Mouse (Mus musculus) CD4-positive, CD25-positive, alpha-beta regulatory T cell (primary cell): Measurements from ENCODE around the gene Bbs1. TPM values are rescaled to one million over a fixed set of nuclear protein-coding genes. Genes with fewer than 3 reads are reported as not detected.

Source experiments
- polyA plus RNA-seq: library from polyadenylated mRNA; unstranded; fragments of 100-300 nt; shearing (Covaris generic); gene quantifications from one replicate; pipeline ENCODE4 v1.2.1, GENCODE M21; 2017

The Bbs1 gene
- 0.79 TPM for polyA plus RNA-seq

GRCm38 (mm10) chr19:4905979-4906794 lies at the start of gene Bbs1:
Gene Bbs1 (minus strand): TSS chr19:4906628.

GRCm38 (mm10) chr19:4942551-4943252 lies 36.3 kb upstream of the Bbs1 start, which contains the start of gene Peli3:
Gene Peli3 (minus strand): TSS chr19:4943127.

GRCm38 (mm10) chr19:4927904-4928531 lies 21.6 kb upstream of the Bbs1 start, which contains the start of gene Dpp3:
Gene Dpp3 (minus strand): TSS chr19:4928287.

GRCm38 (mm10) chr19:4878405-4879323 lies 27.8 kb downstream of the Bbs1 start, which contains the start of gene Zdhhc24:
Gene Zdhhc24 (plus strand): TSS chr19:4878668.

GRCm38 (mm10) chr19:4877785-4878184 lies 28.6 kb downstream of the Bbs1 start, which contains the start of gene Actn3:
Gene Actn3 (minus strand): TSS chr19:4877909.

GRCm38 (mm10) chr19:4854552-4855469 lies 51.6 kb downstream of the Bbs1 start, which contains the start of gene Ctsf:
Gene Ctsf (plus strand): TSS chr19:4855130.

DNA sequence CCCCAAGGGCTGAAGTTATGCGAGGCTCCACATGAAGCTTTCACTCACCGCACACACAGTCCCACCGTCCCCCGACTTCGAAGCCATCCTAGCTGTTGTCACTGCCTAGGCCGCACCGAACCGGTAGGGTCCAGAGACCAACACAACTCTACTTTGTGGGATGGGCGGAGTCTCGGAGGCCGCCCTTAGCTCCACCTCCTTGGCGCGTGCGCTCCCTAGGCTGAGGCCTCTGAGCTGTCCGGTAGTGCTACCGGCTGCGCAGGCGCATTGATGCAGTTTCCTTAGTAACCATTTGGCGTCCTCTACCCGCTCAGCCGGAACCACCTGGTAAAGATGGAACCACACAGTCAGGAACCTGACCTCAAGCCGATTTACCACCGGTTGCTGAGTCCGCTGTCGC lies 67.3 kb downstream of the Bbs1 start, which contains the start of the genes Ccs and Ccdc87:
TSS of gene Ccs (minus strand) at position 184 of the 400 bp plus-strand sequence.
TSS of gene Ccdc87 (plus strand) at position 218 of the 400 bp plus-strand sequence.

Other genes with a start within 250 kb of the Bbs1 start
- 0.34 TPM for gene Gm960, start 208.0 kb downstream of the Bbs1 start, polyA plus RNA-seq
- gene Sptbn2, start 195.5 kb downstream of the Bbs1 start, polyA plus RNA-seq, result 0.36 TPM
- gene Rbm4b, start 150.1 kb downstream of the Bbs1 start, polyA plus RNA-seq, result 41.6 TPM
- 47.6 TPM for gene Rbm4, start 112.7 kb downstream of the Bbs1 start, polyA plus RNA-seq
- 28.3 TPM for gene Gm21992, start 95.0 kb downstream of the Bbs1 start, polyA plus RNA-seq
- 62.4 TPM for gene Rbm14, start 95.0 kb downstream of the Bbs1 start, polyA plus RNA-seq
- 128 TPM for gene Ccs, start 67.3 kb downstream of the Bbs1 start, polyA plus RNA-seq
- gene Ccdc87, start 67.3 kb downstream of the Bbs1 start, polyA plus RNA-seq, result 0.14 TPM
- 2.9 TPM for gene Ctsf, start 51.5 kb downstream of the Bbs1 start, polyA plus RNA-seq
- 0.18 TPM for gene Actn3, start 28.7 kb downstream of the Bbs1 start, polyA plus RNA-seq
- gene Zdhhc24, start 28.0 kb downstream of the Bbs1 start, polyA plus RNA-seq, result 7.5 TPM
- 108 TPM for gene Dpp3, start 21.7 kb upstream of the Bbs1 start, polyA plus RNA-seq
- 0.56 TPM for gene Peli3, start 36.5 kb upstream of the Bbs1 start, polyA plus RNA-seq
- 74.6 TPM for gene Mrpl11, start 55.5 kb upstream of the Bbs1 start, polyA plus RNA-seq
- 0.71 TPM for gene Npas4, start 83.7 kb upstream of the Bbs1 start, polyA plus RNA-seq
- 2.2 TPM for gene Slc29a2, start 117.2 kb upstream of the Bbs1 start, polyA plus RNA-seq
- 16.9 TPM for gene B4gat1, start 132.2 kb upstream of the Bbs1 start, polyA plus RNA-seq
- 1.6 TPM for gene AC124502.3, start 132.3 kb upstream of the Bbs1 start, polyA plus RNA-seq
- 85.3 TPM for gene Brms1, start 134.7 kb upstream of the Bbs1 start, polyA plus RNA-seq
- gene Rin1, start 143.9 kb upstream of the Bbs1 start, polyA plus RNA-seq, result 0.51 TPM
- not detected for gene Cd248, start 161.4 kb upstream of the Bbs1 start, polyA plus RNA-seq
- not detected for gene Tmem151a, start 178.9 kb upstream of the Bbs1 start, polyA plus RNA-seq
- 67.0 TPM for gene Yif1a, start 181.9 kb upstream of the Bbs1 start, polyA plus RNA-seq
- gene Cnih2, start 191.9 kb upstream of the Bbs1 start, polyA plus RNA-seq, result 2.6 TPM
- 221 TPM for gene Rab1b, start 200.4 kb upstream of the Bbs1 start, polyA plus RNA-seq
- gene Klc2, start 211.9 kb upstream of the Bbs1 start, polyA plus RNA-seq, result 5.5 TPM